Mouse (Mus musculus) heart, postnatal 0 days (tissue): ENCODE results near the gene Inha. TPM values are rescaled to one million over a fixed set of nuclear protein-coding genes. Genes with fewer than 3 reads are reported as not detected.
A peak's percentile ranks its signal among the peaks of the same experiment; 100 is the strongest.

ENCODE experiments used
- ATAC-seq: fragments of 200-750 bp; cut with Nextera tagmentation; 2 replicates; pipeline ENCODE4 v1.8.0; 2017; ENCODE audit warnings: low read depth, moderate number of reproducible peaks, moderate library complexity; ENCODE audit not compliant: insufficient read depth
- DNase-seq: peaks from one replicate; pipeline ENCODE4 v3.0.0-alpha.2; 2016; ENCODE audit warnings: low spot score
- H3K27ac ChIP-seq: fragments of 300-500 bp; sonication (generic); 2 replicates; pipeline ENCODE4 v1.5.1; 2014; ENCODE audit warnings: low read depth, mild to moderate bottlenecking
- H3K27me3 ChIP-seq: fragments of 300-500 bp; sonication (generic); 2 replicates; pipeline ENCODE4 v1.6.1; 2014; ENCODE audit warnings: low read length, mixed read lengths; ENCODE audit not compliant: control insufficient read depth, insufficient read depth
- H3K36me3 ChIP-seq: fragments of 300-500 bp; sonication (generic); replicated peaks from 2 replicates; pipeline ENCODE4 v1.6.1; 2014; ENCODE audit warnings: low read length, mixed read lengths; ENCODE audit not compliant: control insufficient read depth, insufficient read depth
- H3K4me1 ChIP-seq: fragments of 300-500 bp; sonication (generic); 2 replicates; pipeline ENCODE4 v1.6.1; 2014; ENCODE audit warnings: antibody characterized with exemption; ENCODE audit not compliant: control insufficient read depth, insufficient read depth
- H3K4me2 ChIP-seq: fragments of 300-500 bp; sonication (generic); 2 replicates; pipeline ENCODE4 v1.6.1; 2014; ENCODE audit warnings: low read depth, mild to moderate bottlenecking, low read length, moderate library complexity
- H3K4me3 ChIP-seq: fragments of 300-500 bp; sonication (generic); 2 replicates; pipeline ENCODE4 v1.5.1; 2014; ENCODE audit warnings: low read depth, low read length
- H3K9ac ChIP-seq: fragments of 300-500 bp; sonication (generic); replicated peaks from 2 replicates; pipeline ENCODE4 v1.6.1; 2014; ENCODE audit warnings: low read depth, low read length, mixed read lengths
- H3K9me3 ChIP-seq: fragments of 300-500 bp; sonication (generic); replicated peaks from 2 replicates; pipeline ENCODE4 v1.6.1; 2016; ENCODE audit warnings: low read length; ENCODE audit not compliant: control insufficient read depth
- CTCF ChIP-seq: IDR thresholded peaks from 2 replicates; pipeline ENCODE4 v1.5.1; 2016; ENCODE audit warnings: antibody characterized with exemption, control low read depth, low read depth
- EP300 ChIP-seq: IDR thresholded peaks from 2 replicates; pipeline ENCODE4 v1.6.1; 2016; ENCODE audit warnings: antibody characterized with exemption, low read depth
- WGBS: fragments of 180-500 bp; shearing (Covaris S2); extraction: QIAGEN DNeasy Blood & Tissue Kit; methylation state at CpG from one replicate; pipeline ENCODE4 v1.1.7; 2014; 5-methylcytosine and 5-hydroxymethylcytosine counted together
- polyA plus RNA-seq: library from polyadenylated mRNA; unstranded; fragments of >200 nt; fragmentation: Nextera tagmentation; extraction: Ambion mirVana; gene quantifications from 2 replicates; pipeline ENCODE4 v1.2.1, GENCODE M21; 2015
- total RNA-seq: library from RNA; depleted of rRNA; stranded (reverse); fragments of >200 nt; gene quantifications from 2 replicates; pipeline ENCODE4 v1.2.3, GENCODE M21; 2014; ENCODE audit warnings: low replicate concordance

Gene Inha
- total and polyA plus RNA-seq, 2 experiments from 2014 or later = 7.3 to 8.2 TPM

- Histone ChIP-seq H3K9me3 (no peaks in the 10 kb centered on the region), H3K4me3 (no peak overlapping the region), H3K4me2 (peak overlapping the region; percentile 30), H3K27me3 (peaks cover 47% of the 10 kb centered on the region), H3K36me3 (peaks cover 29% of the 10 kb centered on the region), H3K9ac (no peak overlapping the region), H3K4me1 (peaks cover 7% of the 10 kb centered on the region; the same call in 1 of the 2 replicates), H3K27ac (no peak overlapping the region)
- WGBS = 12% methylated on average over 35 of the region's 35 CpGs
- no peak for ATAC-seq
- DNase-seq = peak; percentile 64
- TF ChIP-seq EP300 (no peak), CTCF (peak; percentile 56)
Observed at GRCm38 (mm10) chr1:75477264-75477965, 29.5 kb upstream of the Inha start.

- Histone ChIP-seq H3K4me1 (peaks cover 7% of the 10 kb centered on the region; the same call in 1 of the 2 replicates), H3K9me3 (no peaks in the 10 kb centered on the region), H3K4me2 (peak overlapping the region; percentile 93), H3K9ac (no peak overlapping the region), H3K36me3 (peaks cover 29% of the 10 kb centered on the region), H3K27ac (no peak overlapping the region), H3K4me3 (peak overlapping the region; percentile 76), H3K27me3 (peaks cover 52% of the 10 kb centered on the region)
- TF ChIP-seq EP300 (no peak), CTCF (no peak)
- 39% methylated on average over 3 of the region's 3 CpGs for WGBS
- no peak for ATAC-seq
- no peak for DNase-seq
Observed at GRCm38 (mm10) chr1:75477966-75478290, 28.9 kb upstream of the Inha start.

- WGBS = 1% methylated on average over 19 of the region's 25 CpGs
- ATAC-seq (peak; percentile 6; the same call in 1 of the 2 replicates), DNase-seq (peak; percentile 29)
- H3K9me3 ChIP-seq = no peaks in the 10 kb centered on the region
- peak overlapping the region; percentile 85 for H3K27ac ChIP-seq
- H3K9ac ChIP-seq = peak overlapping the region; percentile 67
- peak overlapping the region; percentile 93 for H3K4me2 ChIP-seq
- H3K27me3 ChIP-seq = peaks cover 58% of the 10 kb centered on the region
- H3K4me3 ChIP-seq = peak overlapping the region; percentile 76
- H3K4me1 ChIP-seq = peaks cover 7% of the 10 kb centered on the region; the same call in 1 of the 2 replicates
- peaks cover 24% of the 10 kb centered on the region for H3K36me3 ChIP-seq
- no peak for TF ChIP-seq CTCF
- no peak for TF ChIP-seq EP300
Observed at GRCm38 (mm10) chr1:75478497-75478896, 28.4 kb upstream of the Inha start.

- TF ChIP-seq CTCF (no peak), EP300 (peak; percentile 60; the same call in 1 of the 2 replicates)
- H3K9me3 ChIP-seq = no peaks in the 10 kb centered on the region
- peaks cover 59% of the 10 kb centered on the region for H3K27me3 ChIP-seq
- WGBS = under 1% methylated on average over 54 of the region's 76 CpGs
- peak within 1 kb of the TSS; percentile 76 for H3K4me3 ChIP-seq
- ATAC-seq (peak; percentile 89), DNase-seq (peak; percentile 92)
- peak within 1 kb of the TSS; percentile 67 for H3K9ac ChIP-seq
- H3K4me1 ChIP-seq = peaks cover 7% of the 10 kb centered on the region; the same call in 1 of the 2 replicates
- peak within 1 kb of the TSS; percentile 93 for H3K4me2 ChIP-seq
- H3K36me3 ChIP-seq = peaks cover 18% of the 10 kb centered on the region
- H3K27ac ChIP-seq = peak within 1 kb of the TSS; percentile 85
Observed at GRCm38 (mm10) chr1:75478916-75479634, 27.8 kb upstream of the Inha start, which contains the start of the genes Chpf and Tmem198. Gene Chpf (minus strand): TSS chr1:75479307. Gene Tmem198 (plus strand): TSS chr1:75479532.

GRCm38 (mm10) chr1:75479635-75479989 lies 27.3 kb upstream of the Inha start:
- H3K4me2 ChIP-seq = peak overlapping the region; percentile 93
- H3K36me3 ChIP-seq = peaks cover 14% of the 10 kb centered on the region
- H3K4me1 ChIP-seq = peaks cover 7% of the 10 kb centered on the region; the same call in 1 of the 2 replicates
- ATAC-seq = no peak
- no peak overlapping the region for H3K9ac ChIP-seq
- WGBS = 3% methylated on average over 14 of the region's 24 CpGs
- no peak for DNase-seq
- peak overlapping the region; percentile 76 for H3K4me3 ChIP-seq
- no peaks in the 10 kb centered on the region for H3K9me3 ChIP-seq
- TF ChIP-seq CTCF = no peak
- TF ChIP-seq EP300 = no peak
- H3K27me3 ChIP-seq = peaks cover 58% of the 10 kb centered on the region
- no peak overlapping the region for H3K27ac ChIP-seq
